Mouse (Mus musculus) lung, postnatal 0 days (tissue): ENCODE measurements at regions not wholly inside any gene's neighbourhood (a gene's known extent, or its start where the extent isn't known, plus 50 kb on each side); places are given as distances from the start of the nearest gene placed in this dataset.

ENCODE experiments used
- ATAC-seq: fragments of 200-750 bp; cut with Nextera tagmentation; 2 replicates; pipeline ENCODE4 v1.8.0; 2017; ENCODE audit warnings: moderate library complexity
- DNase-seq: peaks from one replicate; pipeline ENCODE4 v3.0.0-alpha.2; 2016; ENCODE audit warnings: low spot score
- H3K27ac ChIP-seq: fragments of 300-500 bp; sonication (generic); 2 replicates; pipeline ENCODE4 v1.5.1; 2014; ENCODE audit warnings: antibody characterized with exemption, mild to moderate bottlenecking, low read length, mixed read lengths
- H3K27me3 ChIP-seq: fragments of 300-500 bp; sonication (generic); replicated peaks from 2 replicates; pipeline ENCODE4 v1.6.1; 2014; ENCODE audit warnings: low read length, mixed read lengths; ENCODE audit not compliant: insufficient read depth
- H3K36me3 ChIP-seq: fragments of 300-500 bp; sonication (generic); 2 replicates; pipeline ENCODE4 v1.6.1; 2014; ENCODE audit warnings: low read length, mixed read lengths; ENCODE audit not compliant: insufficient read depth
- H3K4me1 ChIP-seq: fragments of 300-500 bp; sonication (generic); 2 replicates; pipeline ENCODE4 v1.6.1; 2014; ENCODE audit warnings: antibody characterized with exemption, low read depth, low read length, mixed read lengths; ENCODE audit not compliant: insufficient read depth
- H3K4me2 ChIP-seq: fragments of 300-500 bp; sonication (generic); replicated peaks from 2 replicates; pipeline ENCODE4 v1.6.1; 2014; ENCODE audit warnings: low read depth, mild to moderate bottlenecking, low read length, moderate library complexity, mixed read lengths
- H3K4me3 ChIP-seq: fragments of 300-500 bp; sonication (generic); 2 replicates; pipeline ENCODE4 v1.5.1; 2014; ENCODE audit warnings: low read depth, low read length
- H3K9ac ChIP-seq: fragments of 300-500 bp; sonication (generic); replicated peaks from 2 replicates; pipeline ENCODE4 v1.6.1; 2014; ENCODE audit warnings: low read depth, mild to moderate bottlenecking
- H3K9me3 ChIP-seq: fragments of 300-500 bp; sonication (generic); 2 replicates; pipeline ENCODE4 v1.6.1; 2016; ENCODE audit warnings: low read length, mixed read lengths
- CTCF ChIP-seq: IDR thresholded peaks from 2 replicates; pipeline ENCODE4 v1.5.1; 2016; ENCODE audit warnings: antibody characterized with exemption, mild to moderate bottlenecking
- EP300 ChIP-seq: IDR thresholded peaks from 2 replicates; pipeline ENCODE4 v1.6.1; 2016; ENCODE audit warnings: antibody characterized with exemption, mild to moderate bottlenecking, control low read depth
- WGBS: fragments of 180-500 bp; shearing (Covaris S2); extraction: QIAGEN DNeasy Blood & Tissue Kit; methylation state at CpG from one replicate; pipeline ENCODE4 v1.1.7; 2014; 5-methylcytosine and 5-hydroxymethylcytosine counted together

GRCm38 (mm10) chr6:101949681-101950080, 572.0 kb upstream of the Pdzrn3 start:
- Histone ChIP-seq H3K9me3 (no peaks in the 10 kb centered on the region), H3K9ac (no peak overlapping the region), H3K27me3 (no peaks in the 10 kb centered on the region), H3K4me3 (no peak overlapping the region), H3K4me2 (no peak overlapping the region), H3K27ac (no peak overlapping the region), H3K36me3 (no peaks in the 10 kb centered on the region), H3K4me1 (no peaks in the 10 kb centered on the region)
- no peak for ATAC-seq
- DNase-seq, result no peak
- TF ChIP-seq CTCF (no peak), EP300 (no peak)
- 33% methylated on average over 3 of the region's 3 CpGs for WGBS

GRCm38 (mm10) chr6:101948950-101949349, 571.3 kb upstream of the Pdzrn3 start:
- no peaks in the 10 kb centered on the region for H3K9me3 ChIP-seq
- no peaks in the 10 kb centered on the region for H3K36me3 ChIP-seq
- 79% methylated on average over 2 of the region's 2 CpGs for WGBS
- H3K4me1 ChIP-seq, result no peaks in the 10 kb centered on the region
- no peak for DNase-seq
- no peak for TF ChIP-seq EP300
- H3K27me3 ChIP-seq, result no peaks in the 10 kb centered on the region
- H3K27ac ChIP-seq, result no peak overlapping the region
- H3K4me3 ChIP-seq, result no peak overlapping the region
- H3K4me2 ChIP-seq, result no peak overlapping the region
- H3K9ac ChIP-seq, result no peak overlapping the region
- no peak for ATAC-seq

- H3K9me3 ChIP-seq, result no peaks in the 10 kb centered on the region
- H3K4me3 ChIP-seq, result no peak overlapping the region
- H3K36me3 ChIP-seq, result no peaks in the 10 kb centered on the region
- WGBS, result 65% methylated on average over 3 of the region's 3 CpGs
- H3K4me2 ChIP-seq, result no peak overlapping the region
- no peak overlapping the region for H3K27ac ChIP-seq
- H3K9ac ChIP-seq, result no peak overlapping the region
- H3K27me3 ChIP-seq, result no peaks in the 10 kb centered on the region
- no peaks in the 10 kb centered on the region for H3K4me1 ChIP-seq
- no peak for ATAC-seq
- no peak for DNase-seq
- TF ChIP-seq EP300, result no peak
- TF ChIP-seq CTCF, result no peak
Observed at GRCm38 (mm10) chr6:101940266-101940866, 562.7 kb upstream of the Pdzrn3 start.

GRCm38 (mm10) chr6:101938393-101938985, 560.8 kb upstream of the Pdzrn3 start:
- no peak overlapping the region for H3K27ac ChIP-seq
- ATAC-seq (no peak), DNase-seq (no peak)
- 66% methylated on average over 4 of the region's 4 CpGs for WGBS
- no peaks in the 10 kb centered on the region for H3K27me3 ChIP-seq
- no peak overlapping the region for H3K4me3 ChIP-seq
- no peaks in the 10 kb centered on the region for H3K4me1 ChIP-seq
- H3K36me3 ChIP-seq, result no peaks in the 10 kb centered on the region
- no peak overlapping the region for H3K9ac ChIP-seq
- TF ChIP-seq CTCF, result no peak
- no peak for TF ChIP-seq EP300
- no peaks in the 10 kb centered on the region for H3K9me3 ChIP-seq
- H3K4me2 ChIP-seq, result no peak overlapping the region

- DNase-seq (peak; percentile 24), ATAC-seq (peak; percentile 30; the same call in 1 of the 2 replicates)
- Histone ChIP-seq H3K4me3 (no peak overlapping the region), H3K9me3 (no peaks in the 10 kb centered on the region), H3K4me1 (no peaks in the 10 kb centered on the region), H3K9ac (no peak overlapping the region), H3K36me3 (no peaks in the 10 kb centered on the region), H3K27me3 (no peaks in the 10 kb centered on the region), H3K4me2 (no peak overlapping the region), H3K27ac (no peak overlapping the region)
- TF ChIP-seq EP300 (no peak), CTCF (no peak)
- WGBS, result 58% methylated on average over 12 of the region's 12 CpGs
Observed at GRCm38 (mm10) chr6:101937467-101938392, 560.0 kb upstream of the Pdzrn3 start.

GRCm38 (mm10) chr6:101931768-101932167, 554.1 kb upstream of the Pdzrn3 start:
- no peaks in the 10 kb centered on the region for H3K9me3 ChIP-seq
- H3K36me3 ChIP-seq, result no peaks in the 10 kb centered on the region

More at GRCm38 (mm10) chr6:101931768-101932167, 554.1 kb upstream of the Pdzrn3 start:
- Histone ChIP-seq H3K9ac (no peak overlapping the region), H3K4me2 (no peak overlapping the region), H3K4me1 (no peaks in the 10 kb centered on the region), H3K27me3 (no peaks in the 10 kb centered on the region), H3K27ac (no peak overlapping the region), H3K4me3 (no peak overlapping the region)
- DNase-seq (no peak), ATAC-seq (no peak)
- TF ChIP-seq CTCF, result no peak
- no peak for TF ChIP-seq EP300
- WGBS, result 92% methylated on average over 5 of the region's 5 CpGs
